Mouse (Mus musculus) liver, embryonic 14.5 days (tissue): ENCODE measurements at regions not wholly inside any gene's neighbourhood (a gene's known extent, or its start where the extent isn't known, plus 50 kb on each side); places are given as distances from the start of the nearest gene placed in this dataset.

Source experiments
- ATAC-seq: fragments of 200-750 bp; cut with Nextera tagmentation; 2 replicates; pipeline ENCODE4 v1.8.0; 2017; ENCODE audit warnings: moderate number of reproducible peaks, mild to moderate bottlenecking, moderate library complexity; ENCODE audit not compliant: insufficient read depth
- DNase-seq, 3 experiments: peaks; one replicate each; pipeline ENCODE4 v3.0.0-alpha.2; 2012 to 2013; ENCODE audit warnings: low read depth in 3 of 3, low spot score in 3 of 3
- H3K27ac ChIP-seq: fragments of 300-500 bp; sonication (generic); 2 replicates; pipeline ENCODE4 v1.5.1; 2014; ENCODE audit warnings: moderate library complexity, mild to moderate bottlenecking, control low read depth, inconsistent platforms
- H3K27me3 ChIP-seq: fragments of 300-500 bp; sonication (generic); 2 replicates; pipeline ENCODE4 v1.6.1; 2014; ENCODE audit warnings: mild to moderate bottlenecking, low read length, moderate library complexity; ENCODE audit not compliant: control insufficient read depth, insufficient read depth
- H3K36me3 ChIP-seq: fragments of 300-500 bp; sonication (generic); replicated peaks from 2 replicates; pipeline ENCODE4 v1.6.1; 2014; ENCODE audit warnings: low read depth; ENCODE audit not compliant: control insufficient read depth, insufficient read depth
- H3K4me1 ChIP-seq, 2 experiments: fragments of 200-500 bp in 1 of 2; fragments of 300-500 bp in 1 of 2; sonication (generic) in 1 of 2; replicated peaks; 2 replicates each; pipeline ENCODE4 v1.6.1; 2012 to 2014; ENCODE audit warnings: antibody characterized with exemption in 1 of 2, inconsistent platforms in 1 of 2, low read length in 1 of 2; ENCODE audit not compliant: control insufficient read depth in 2 of 2, insufficient read depth in 2 of 2
- H3K4me2 ChIP-seq: fragments of 300-500 bp; sonication (generic); 2 replicates; pipeline ENCODE4 v1.6.1; 2014; ENCODE audit warnings: low read depth, mild to moderate bottlenecking, control low read depth, moderate library complexity
- H3K4me3 ChIP-seq, 2 experiments: fragments of 200-500 bp in 1 of 2; fragments of 300-500 bp in 1 of 2; sonication (generic) in 1 of 2; 2 replicates each; pipeline ENCODE4 v1.5.1; 2012 to 2014; ENCODE audit warnings: low read depth in 2 of 2, low read length in 2 of 2, mild to moderate bottlenecking in 2 of 2, control low read depth in 1 of 2, inconsistent platforms in 1 of 2, moderate library complexity in 1 of 2; ENCODE audit not compliant: insufficient read depth in 1 of 2
- H3K9ac ChIP-seq: fragments of 300-500 bp; sonication (generic); replicated peaks from 2 replicates; pipeline ENCODE4 v1.6.1; 2014; ENCODE audit warnings: mild to moderate bottlenecking, control low read depth, moderate library complexity
- H3K9me3 ChIP-seq: fragments of 300-500 bp; sonication (generic); 2 replicates; pipeline ENCODE4 v1.6.1; 2016; ENCODE audit warnings: low read length, mixed read lengths; ENCODE audit not compliant: control insufficient read depth
- CTCF ChIP-seq: IDR thresholded peaks from 2 replicates; pipeline ENCODE4 v1.5.1; 2016; ENCODE audit warnings: antibody characterized with exemption, low read depth, control low read depth
- EP300 ChIP-seq: IDR thresholded peaks from 2 replicates; pipeline ENCODE4 v1.6.1; 2016; ENCODE audit warnings: antibody characterized with exemption, low read depth
- WGBS: fragments of 180-500 bp; shearing (Covaris S2); extraction: QIAGEN DNeasy Blood & Tissue Kit; methylation state at CpG from one replicate; pipeline ENCODE4 v1.1.7; 2014; ENCODE audit not compliant: insufficient replicate concordance; 5-methylcytosine and 5-hydroxymethylcytosine counted together

GRCm38 (mm10) chr16:95904531-95905165, 86.1 kb downstream of the Psmg1 start:
- no peaks in the 10 kb centered on the region for H3K9me3 ChIP-seq
- H3K4me2 ChIP-seq: no peak overlapping the region
- no peak overlapping the region for H3K4me3 ChIP-seq
- TF ChIP-seq CTCF: no peak
- no peak for TF ChIP-seq EP300
- no peaks in the 10 kb centered on the region for H3K27me3 ChIP-seq
- WGBS: 52% methylated on average over 6 of the region's 6 CpGs
- no peaks in the 10 kb centered on the region for H3K36me3 ChIP-seq
- no peak for ATAC-seq
- H3K9ac ChIP-seq: no peak overlapping the region
- H3K4me1 ChIP-seq: peaks cover 0 to 4% of the 10 kb centered on the region in 2 experiments; a peak in 2 of 4 replicates
- no peak overlapping the region for H3K27ac ChIP-seq
- DNase-seq: no peak

GRCm38 (mm10) chr16:95903383-95903913, 87.3 kb downstream of the Psmg1 start:
- Histone ChIP-seq H3K4me1 (peaks cover 0 to 4% of the 10 kb centered on the region in 2 experiments; a peak in 2 of 4 replicates), H3K9ac (no peak overlapping the region), H3K27me3 (no peaks in the 10 kb centered on the region), H3K9me3 (no peaks in the 10 kb centered on the region), H3K27ac (no peak overlapping the region), H3K36me3 (no peaks in the 10 kb centered on the region), H3K4me3 (no peak overlapping the region), H3K4me2 (no peak overlapping the region)
- DNase-seq: no peak
- TF ChIP-seq EP300 (no peak), CTCF (no peak)
- WGBS: 12% methylated on average over 3 of the region's 3 CpGs
- ATAC-seq: no peak

DNA sequence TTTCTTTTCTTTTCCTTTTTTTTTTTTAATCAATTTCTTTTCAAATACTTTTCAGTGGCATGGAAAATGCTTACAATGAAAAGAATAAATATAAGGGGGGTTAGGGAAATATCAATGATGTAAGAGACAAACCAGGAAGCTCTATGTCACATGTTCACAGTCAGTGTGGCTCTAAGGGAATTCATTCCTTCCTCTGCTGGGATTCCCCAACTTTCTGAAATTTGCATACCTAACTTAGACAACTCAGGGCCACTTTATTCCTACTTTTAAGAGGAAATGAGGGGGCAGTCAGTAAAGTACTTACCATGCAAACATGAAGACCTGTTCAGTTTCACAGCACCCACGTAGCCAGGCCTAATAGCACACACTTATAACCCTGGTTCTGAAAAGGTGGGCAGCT, 88.6 kb downstream of the Psmg1 start:
- no peak overlapping the region for H3K4me3 ChIP-seq
- H3K9me3 ChIP-seq: no peaks in the 10 kb centered on the region
- H3K9ac ChIP-seq: no peak overlapping the region
- TF ChIP-seq CTCF (no peak), EP300 (no peak)
- H3K27ac ChIP-seq: no peak overlapping the region
- no peaks in the 10 kb centered on the region for H3K36me3 ChIP-seq
- peaks cover 0 to 4% of the 10 kb centered on the region in 2 experiments; a peak in 2 of 4 replicates for H3K4me1 ChIP-seq
- whole genome bisulfite sequencing: 74% methylated on average over 1 of the region's 1 CpGs
- H3K27me3 ChIP-seq: no peaks in the 10 kb centered on the region
- DNase-seq (no peak), ATAC-seq (no peak)
- H3K4me2 ChIP-seq: no peak overlapping the region

DNA sequence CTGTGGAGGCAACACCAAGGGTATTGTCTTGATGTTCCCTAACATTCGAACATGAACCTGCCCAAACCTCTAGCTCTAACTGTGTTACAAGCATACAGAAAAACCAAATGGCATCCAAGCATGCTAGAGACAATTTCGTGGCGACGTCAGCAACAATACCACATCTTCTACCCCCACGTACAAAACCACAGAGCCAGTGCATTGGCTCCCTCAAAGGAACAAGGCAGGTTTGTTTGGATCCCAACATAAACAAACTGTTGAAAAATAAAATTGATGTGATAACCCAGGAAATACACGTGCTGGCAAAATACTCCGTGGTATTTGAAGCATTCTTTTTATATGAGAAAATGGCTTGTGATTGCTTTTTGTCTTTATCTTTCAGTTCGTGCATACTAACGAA, 89.4 kb downstream of the Psmg1 start:
- no peak for ATAC-seq
- no peak overlapping the region for H3K9ac ChIP-seq
- H3K4me3 ChIP-seq: no peak overlapping the region
- no peaks in the 10 kb centered on the region for H3K36me3 ChIP-seq
- H3K9me3 ChIP-seq: no peaks in the 10 kb centered on the region
- no peak overlapping the region for H3K27ac ChIP-seq
- DNase-seq: no peak
- H3K4me2 ChIP-seq: no peak overlapping the region
- WGBS: 32% methylated on average over 9 of the region's 9 CpGs
- H3K27me3 ChIP-seq: no peaks in the 10 kb centered on the region
- TF ChIP-seq CTCF (no peak), EP300 (no peak)
- H3K4me1 ChIP-seq: peaks cover 0 to 4% of the 10 kb centered on the region in 2 experiments; a peak in 2 of 4 replicates

- Histone ChIP-seq H3K4me1 (peaks cover 0 to 2% of the 10 kb centered on the region in 2 experiments; a peak in 1 of 4 replicates), H3K9ac (no peak overlapping the region), H3K27me3 (no peaks in the 10 kb centered on the region), H3K4me2 (no peak overlapping the region), H3K9me3 (no peaks in the 10 kb centered on the region), H3K36me3 (no peaks in the 10 kb centered on the region), H3K27ac (no peak overlapping the region), H3K4me3 (no peak overlapping the region)
- TF ChIP-seq EP300: no peak
- TF ChIP-seq CTCF: no peak
- no peak for DNase-seq
- ATAC-seq: no peak
- WGBS: 44% methylated on average over 9 of the region's 9 CpGs
Measured at GRCm38 (mm10) chr16:95900181-95900580, 90.6 kb downstream of the Psmg1 start.
